Mouse (Mus musculus) liver, embryonic 14.5 days (tissue): ENCODE data around the gene Slc25a39.

ENCODE experiments used
- CTCF ChIP-seq: IDR thresholded peaks from 2 replicates; pipeline ENCODE4 v1.5.1; 2016; ENCODE audit warnings: antibody characterized with exemption, low read depth, control low read depth
- EP300 ChIP-seq: IDR thresholded peaks from 2 replicates; pipeline ENCODE4 v1.6.1; 2016; ENCODE audit warnings: antibody characterized with exemption, low read depth

DNA sequence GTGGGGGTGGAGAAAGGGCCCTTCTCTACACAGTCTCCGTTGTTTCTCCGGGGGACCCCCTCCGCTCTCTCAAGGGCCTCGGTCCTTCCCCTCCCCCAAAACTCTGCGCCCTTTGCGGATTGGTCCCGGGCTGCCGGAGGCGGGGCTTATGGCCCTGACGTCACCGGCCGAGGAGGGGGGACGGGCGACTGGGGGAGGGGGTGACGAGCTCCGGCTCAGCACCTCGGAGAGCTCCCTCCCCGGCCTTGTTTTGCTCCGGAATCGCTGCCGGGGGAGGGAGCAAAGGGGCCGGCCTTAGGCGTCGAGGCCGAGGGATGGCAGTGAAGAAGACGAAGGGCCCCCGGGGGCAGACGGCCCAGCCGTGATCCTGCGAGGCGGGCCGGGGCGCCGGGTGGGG, 14.5 kb downstream of the Slc25a39 start, which contains the start of gene Rundc3a:
- no peak for TF ChIP-seq CTCF
- no peak for TF ChIP-seq EP300
